Mouse (Mus musculus): Measurements from ENCODE around the gene Chst1.

GRCm38 (mm10) chr2:92659491-92660035, 60.1 kb downstream of the Chst1 start:
- TF ChIP-seq CTCF (IDR thresholded peaks at IDR 0.05; ENCODE audit: low read depth, low read length) = no peak
- no peak for TF ChIP-seq POLR2A (IDR thresholded peaks at IDR 0.05; ENCODE audit: borderline replicate concordance, low read depth, low read length)

Measured in bone marrow macrophage, adult 2 months (primary cell).